In the genomic region with DNA sequence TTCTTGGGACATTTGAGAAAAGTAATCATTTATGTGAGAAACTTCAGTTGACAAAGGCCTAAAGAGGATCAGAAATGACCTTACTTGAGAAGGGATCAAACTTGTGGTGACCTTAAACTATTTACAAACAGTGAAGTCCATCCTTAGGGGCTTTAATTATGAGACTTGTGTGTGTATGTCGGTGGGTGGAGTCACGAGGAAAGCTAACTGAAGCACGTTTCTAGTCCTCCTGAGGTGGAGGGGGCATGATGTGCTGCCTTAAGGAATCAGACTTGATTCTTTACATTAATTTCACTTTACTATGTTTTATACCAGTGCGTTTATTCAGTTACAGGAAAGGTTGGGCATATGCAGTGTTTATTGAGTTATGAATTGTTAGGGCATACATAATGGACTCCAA, we compare ENCODE assay signal across 10 mouse cellular contexts. TPM values are rescaled to one million over a fixed set of nuclear protein-coding genes. Genes with fewer than 3 reads are reported as not detected.
DNase-seq lines count a peak whose midpoint lies in the region; ATAC-seq and TF ChIP-seq lines count a peak whose summit lies in the region.
"Had no signal": no experiment of that assay in that cellular context is flagged by ENCODE, and none has a peak within 500 bp of the region (broad histone marks: within the 10 kb centered on the region; RNA-seq: fewer than 3 reads in every experiment).

No protein-coding gene starts in this region.

- no peak for ATAC-seq in midbrain, embryonic 14.5 days (ENCODE audit: low FRiP score, low TSS enrichment)
- ATAC-seq in forebrain, postnatal 0 days = no peak
- no peak for ATAC-seq in midbrain, embryonic 12.5 days (ENCODE audit: low FRiP score, low read depth)
- no peak for ATAC-seq in cerebellum, adult (ENCODE audit: insufficient number of reproducible peaks, low FRiP score, low TSS enrichment)

- no peaks in the 10 kb centered on the region for H3K9me3 ChIP-seq in midbrain, embryonic 10.5 days (replicated peaks)
- no peaks in the 10 kb centered on the region for H3K9me3 ChIP-seq in midbrain, embryonic 14.5 days (ENCODE audit: control insufficient read depth, low read length)
- no peaks in the 10 kb centered on the region for H3K9me3 ChIP-seq in forebrain, postnatal 0 days (ENCODE audit: low read length)
- H3K9me3 ChIP-seq in midbrain, embryonic 12.5 days = no peaks in the 10 kb centered on the region

- peaks cover 39% of the 10 kb centered on the region for H3K4me1 ChIP-seq in midbrain, embryonic 10.5 days
- peaks cover 20% of the 10 kb centered on the region for H3K4me1 ChIP-seq in midbrain, embryonic 14.5 days (ENCODE audit: control insufficient read depth, insufficient read depth, low read length)
- peaks cover 9% of the 10 kb centered on the region; the same call in 1 of the 2 replicates for H3K4me1 ChIP-seq in forebrain, postnatal 0 days (ENCODE audit: insufficient read depth)
- peaks cover 21% of the 10 kb centered on the region for H3K4me1 ChIP-seq in midbrain, embryonic 12.5 days

- WGBS in midbrain, embryonic 10.5 days = 29% methylated on average over 4 of the region's 4 CpGs
- 50% methylated on average over 4 of the region's 4 CpGs for WGBS in midbrain, embryonic 14.5 days
- 37% methylated on average over 4 of the region's 4 CpGs for WGBS in forebrain, postnatal 0 days
- WGBS in midbrain, embryonic 12.5 days = 28% methylated on average over 4 of the region's 4 CpGs

- H3K27ac ChIP-seq in gastrocnemius, adult 2 months = peak overlapping the region; percentile 96
- no peak overlapping the region for H3K27ac ChIP-seq in midbrain, embryonic 10.5 days (replicated peaks)
- no peak overlapping the region for H3K27ac ChIP-seq in midbrain, embryonic 14.5 days (replicated peaks; ENCODE audit: low read depth, low read length)
- H3K27ac ChIP-seq in forebrain, postnatal 0 days (ENCODE audit: low read depth, low read length) = no peak overlapping the region
- H3K27ac ChIP-seq in midbrain, embryonic 12.5 days (replicated peaks) = no peak overlapping the region

- no peak overlapping the region for H3K9ac ChIP-seq in midbrain, embryonic 14.5 days (replicated peaks; ENCODE audit: low read length)
- H3K9ac ChIP-seq in forebrain, postnatal 0 days = no peak overlapping the region
- no peak overlapping the region for H3K9ac ChIP-seq in midbrain, embryonic 12.5 days (replicated peaks)

- H3K27me3 ChIP-seq in midbrain, embryonic 10.5 days (ENCODE audit: low read depth, poor library complexity, severe bottlenecking) = peaks cover 11% of the 10 kb centered on the region
- no peaks in the 10 kb centered on the region for H3K27me3 ChIP-seq in midbrain, embryonic 14.5 days (ENCODE audit: control insufficient read depth, insufficient read depth, low read length)
- H3K27me3 ChIP-seq in forebrain, postnatal 0 days (ENCODE audit: insufficient read depth, low read length) = no peaks in the 10 kb centered on the region
- 0 out of 2 replicates have a peak, but pooled peaks cover 4% of the 10 kb centered on the region for H3K27me3 ChIP-seq in midbrain, embryonic 12.5 days

- peak overlapping the region; percentile 94; the same call in 1 of the 2 replicates for H3K4me3 ChIP-seq in gastrocnemius, adult 2 months
- H3K4me3 ChIP-seq in midbrain, embryonic 10.5 days = peak overlapping the region; percentile 81
- no peak overlapping the region for H3K4me3 ChIP-seq in midbrain, embryonic 14.5 days (replicated peaks; ENCODE audit: low read depth, low read length)
- H3K4me3 ChIP-seq in forebrain, postnatal 0 days (ENCODE audit: low read depth, low read length) = peak overlapping the region; percentile 25
- H3K4me3 ChIP-seq in midbrain, embryonic 12.5 days = no peak overlapping the region

- no peak for TF ChIP-seq CTCF in gastrocnemius, adult 2 months (IDR thresholded peaks at IDR 0.05)
- TF ChIP-seq CTCF in forebrain, postnatal 0 days (IDR thresholded peaks at IDR 0.05; ENCODE audit: low read depth) = no peak

- H3K36me3 ChIP-seq in midbrain, embryonic 10.5 days = peaks cover 8% of the 10 kb centered on the region; the same call in 1 of the 2 replicates
- H3K36me3 ChIP-seq in midbrain, embryonic 14.5 days (ENCODE audit: control insufficient read depth, insufficient read depth, low read length) = no peaks in the 10 kb centered on the region
- H3K36me3 ChIP-seq in forebrain, postnatal 0 days (ENCODE audit: insufficient read depth) = no peaks in the 10 kb centered on the region; the same call in 1 of the 2 replicates
- H3K36me3 ChIP-seq in midbrain, embryonic 12.5 days = no peaks in the 10 kb centered on the region

- no peak overlapping the region; the same call in 1 of the 2 replicates for H3K4me2 ChIP-seq in midbrain, embryonic 14.5 days (ENCODE audit: low read length)
- peak overlapping the region; percentile 41 for H3K4me2 ChIP-seq in forebrain, postnatal 0 days (ENCODE audit: low read depth)
- peak overlapping the region; percentile 7; the same call in 1 of the 2 replicates for H3K4me2 ChIP-seq in midbrain, embryonic 12.5 days (replicated peaks)

- intact Hi-C loops in gastrocnemius, adult 2 months (cut with DNase I) = loop anchor here (5.0 kb wide), 2 partner anchors 83 to 173 kb away; partner anchors contain the start of gene Ggct

- no peak for DNase-seq in gastrocnemius, adult 2 months
- DNase-seq in gastrocnemius, postnatal 4 days (ENCODE audit: low spot score in 2 of 2) = no peak
- peak; percentile 6 for DNase-seq in midbrain, embryonic 10.5 days (ENCODE audit: low spot score)
- DNase-seq in midbrain, embryonic 14.5 days = no peak
- no peak for DNase-seq in forebrain, postnatal 0 days
- DNase-seq in T-cell, adult 2 months (ENCODE audit: low spot score) = no peak
- DNase-seq: cerebellum, postnatal 10 days; lung, postnatal 4 days had no signal

RNA-seq across cellular contexts. Expression of gene Znrf2, which starts 2.6 kb away (rescaled TPM):
- total RNA-seq in gastrocnemius, adult 2 months (2021) = 10 to 100 TPM; 12.6 to 14.9 TPM
- 10 to 100 TPM; 10.9 to 11.0 TPM for total RNA-seq in gastrocnemius, postnatal 4 days (2021)
- 2.2 and 2.4 TPM in 2 replicates for polyA plus RNA-seq in midbrain, embryonic 10.5 days (2016; fragmentation: Nextera tagmentation; extraction: Ambion mirVana)
- polyA plus RNA-seq in midbrain, embryonic 14.5 days (2014; fragmentation: Nextera tagmentation; extraction: Ambion mirVana) = 8.8 and 11.6 TPM in 2 replicates
- 74.2 and 83.8 TPM in 2 replicates for total RNA-seq in forebrain, postnatal 0 days (2014; rRNA removed)
- polyA plus RNA-seq in forebrain, postnatal 0 days (2015; fragmentation: Nextera tagmentation; extraction: Ambion mirVana) = 11.2 and 13.1 TPM in 2 replicates
- 3.6 and 4.4 TPM in 2 replicates for polyA plus RNA-seq in midbrain, embryonic 12.5 days (2016; fragmentation: Nextera tagmentation; extraction: Ambion mirVana)

Comparison
In these comparisons a context has a peak if more than half of its experiments do, and no peak if none do; other contexts are left out.
1. H3K4me3 ChIP-seq: peak in gastrocnemius, adult 2 months (single experiment), midbrain, embryonic 10.5 days (single experiment) and forebrain, postnatal 0 days (single experiment); none in midbrain, embryonic 14.5 days (single experiment) and midbrain, embryonic 12.5 days (single experiment).